Mouse (Mus musculus) megakaryocyte, embryonic 14.5 days (primary cell): Measurements from ENCODE around the gene Trpc4ap.

ENCODE experiments used
- FLI1 ChIP-seq: IDR thresholded peaks from 2 replicates; pipeline ENCODE4 v1.6.1; 2012; ENCODE audit warnings: low read length, inconsistent platforms, mixed read lengths
- GATA1 ChIP-seq: IDR thresholded peaks from 3 replicates; pipeline ENCODE4 v1.6.1; 2012; ENCODE audit warnings: mixed read lengths, low read length, inconsistent platforms, borderline replicate concordance

GRCm38 (mm10) chr2:155624730-155625129 lies 67.5 kb downstream of the Trpc4ap start:
- TF ChIP-seq GATA1, result no peak
- TF ChIP-seq FLI1, result no peak
